Mouse (Mus musculus) megakaryocyte-erythroid progenitor cell, adult 5-6 weeks (primary cell): Measurements from ENCODE around the gene Fads1. TPM values are rescaled to one million over a fixed set of nuclear protein-coding genes. Genes with fewer than 3 reads are reported as not detected.
"Not testable (repeated sequence)": the region's sequence is repeated elsewhere in the genome, so short reads cannot be mapped to it uniquely, and the experiment has no call there.

Source experiments
- ATAC-seq: replicated peaks from 2 replicates; pipeline ENCODE4 v1.8.0; 2016; ENCODE audit warnings: mild to moderate bottlenecking, inconsistent platforms; ENCODE audit not compliant: severe bottlenecking, poor library complexity, low FRiP score, low TSS enrichment
- total RNA-seq, 2 experiments: library from RNA; stranded (forward) in 1 of 2; stranded (reverse) in 1 of 2; fragments of 200-1000, 215-1000 nt in 1 of 2; fragments of >200 nt in 1 of 2; fragmentation: Nextera tagmentation in 1 of 2; gene quantifications; 2 replicates each; pipeline ENCODE4 v1.2.3; 2014 to 2017

Fads1 gene
- total RNA-seq (2014; fragmentation: Nextera tagmentation) (50.6 and 51.2 TPM in 2 replicates), total RNA-seq (2017) (23.2 and 26.6 TPM in 2 replicates)

- peak; percentile 91 for ATAC-seq
Observed at GRCm38 (mm10) chr19:10182670-10183298, at the start of gene Fads1. TSS of gene Fads1 (plus strand) at chr19:10182888.

GRCm38 (mm10) chr19:10134692-10135091 is 48.0 kb upstream of the Fads1 start:
- ATAC-seq, result no peak

GRCm38 (mm10) chr19:10137423-10137822 is 45.3 kb upstream of the Fads1 start:
- ATAC-seq, result no peak

GRCm38 (mm10) chr19:10139736-10140135 is 43.0 kb upstream of the Fads1 start:
- no peak for ATAC-seq

- no peak for ATAC-seq
Observed at GRCm38 (mm10) chr19:10143667-10144066, 39.0 kb upstream of the Fads1 start.

GRCm38 (mm10) chr19:10144464-10144863 is 38.2 kb upstream of the Fads1 start:
- no peak for ATAC-seq

GRCm38 (mm10) chr19:10148555-10148954 is 34.1 kb upstream of the Fads1 start:
- ATAC-seq, result no peak

- no peak for ATAC-seq
Observed at GRCm38 (mm10) chr19:10149189-10149588, 33.5 kb upstream of the Fads1 start.

- ATAC-seq, result no peak
Observed at GRCm38 (mm10) chr19:10157725-10158124, 25.0 kb upstream of the Fads1 start.

- no peak for ATAC-seq
Observed at GRCm38 (mm10) chr19:10163896-10164295, 18.8 kb upstream of the Fads1 start.

GRCm38 (mm10) chr19:10165928-10166327 is 16.8 kb upstream of the Fads1 start:
- ATAC-seq, result not testable (repeated sequence)

GRCm38 (mm10) chr19:10167112-10167511 is 15.6 kb upstream of the Fads1 start:
- no peak for ATAC-seq

- ATAC-seq, result no peak
Observed at GRCm38 (mm10) chr19:10167951-10168350, 14.7 kb upstream of the Fads1 start.

- ATAC-seq, result no peak
Observed at GRCm38 (mm10) chr19:10168441-10168840, 14.2 kb upstream of the Fads1 start.

GRCm38 (mm10) chr19:10169179-10169578 is 13.5 kb upstream of the Fads1 start:
- ATAC-seq, result no peak

- not testable (repeated sequence) for ATAC-seq
Observed at GRCm38 (mm10) chr19:10169692-10170330, 12.9 kb upstream of the Fads1 start.

GRCm38 (mm10) chr19:10170466-10170865 is 12.2 kb upstream of the Fads1 start:
- no peak for ATAC-seq

- ATAC-seq, result no peak
Observed at GRCm38 (mm10) chr19:10171359-10171758, 11.3 kb upstream of the Fads1 start.

- no peak for ATAC-seq
Observed at GRCm38 (mm10) chr19:10171846-10172245, 10.8 kb upstream of the Fads1 start.

- ATAC-seq, result peak; percentile 89
Observed at GRCm38 (mm10) chr19:10173116-10173718, 9.5 kb upstream of the Fads1 start.
